ENCODE assay signal across 8 mouse cellular contexts in genomic region chr6:84589742-84590686, GRCm38 (mm10). TPM values are rescaled to one million over a fixed set of nuclear protein-coding genes. Genes with fewer than 3 reads are reported as not detected.
A peak's percentile ranks its signal among the peaks of the same experiment; 100 is the strongest.
DNase-seq lines count a peak whose midpoint lies in the region; ATAC-seq lines count a peak whose summit lies in the region.

No protein-coding gene starts in this region.

- ATAC-seq in hematopoietic stem cell, adult 5-6 weeks (replicated peaks in 1 of 2; ENCODE audit: insufficient read depth in 1 of 2, low FRiP score in 2 of 2, low TSS enrichment in 1 of 2, low read depth in 1 of 2, poor library complexity in 2 of 2, severe bottlenecking in 2 of 2), result peak; percentile 84
- ATAC-seq in lung, embryonic 15.5 days (ENCODE audit: borderline replicate concordance, extremely low read depth, low FRiP score, low TSS enrichment), result peak; percentile 51; the same call in 1 of the 2 replicates

- WGBS in lung, embryonic 15.5 days, result 3% methylated on average over 39 of the region's 39 CpGs

- H3K9ac ChIP-seq in lung, embryonic 15.5 days, result no peak overlapping the region

- peaks cover 60% of the 10 kb centered on the region for H3K27me3 ChIP-seq in lung, embryonic 15.5 days

- peak overlapping the region; percentile 49; the same call in 1 of the 2 replicates for H3K4me3 ChIP-seq in lung, embryonic 15.5 days

- DNase-seq in Muller cell, postnatal 12 days (ENCODE audit: inconsistent ontology term), result peak; percentile 73
- peak; percentile 82 for DNase-seq in cerebellum, adult 8-10 months
- DNase-seq in forelimb bud, embryonic 11.5 days (ENCODE audit: low read depth, low spot score), result peak; percentile 90
- DNase-seq in layer of hippocampus, adult 8-10 months (ENCODE audit: low spot score in 2 of 2), result peak; percentile 52 to 85
- DNase-seq in ovary, postnatal 36 days (ENCODE audit: low spot score), result peak; percentile 82
- DNase-seq in thymus, postnatal 4 days, result peak; percentile 85

- peaks cover 56% of the 10 kb centered on the region for H3K4me1 ChIP-seq in lung, embryonic 15.5 days

- H3K9me3 ChIP-seq in lung, embryonic 15.5 days, result no peaks in the 10 kb centered on the region

- H3K4me2 ChIP-seq in lung, embryonic 15.5 days, result peak overlapping the region; percentile 97

- H3K27ac ChIP-seq in lung, embryonic 15.5 days, result no peak overlapping the region

- no peaks in the 10 kb centered on the region for H3K36me3 ChIP-seq in lung, embryonic 15.5 days

RNA-seq across cellular contexts. Expression of gene Cyp26b1, which starts 3.7 kb away (rescaled TPM):
- total RNA-seq in hematopoietic stem cell, adult 5-6 weeks (2017), result 0.55 and 1.2 TPM in 2 replicates
- 10 to 100 TPM in 2 of 4 experiments, 1 to 10 TPM in 2; 8.4 to 10.5 (median 9.3) TPM for total RNA-seq in layer of hippocampus, adult 8-10 months (2022)
- polyA plus RNA-seq in lung, embryonic 15.5 days (2015; fragmentation: Nextera tagmentation; extraction: Ambion mirVana), result 3.1 and 3.2 TPM in 2 replicates
